Mouse (Mus musculus) MEL (cell line): ENCODE data around the gene Relb. TPM values are rescaled to one million over a fixed set of nuclear protein-coding genes. Genes with fewer than 3 reads are reported as not detected.

Experiments
- DNase-seq: peaks from one replicate; pipeline ENCODE4 v3.0.0; 2011; ENCODE audit warnings: low read depth, low spot score
- H3K27ac ChIP-seq: 2 replicates; pipeline ENCODE4 v1.5.1; 2012; ENCODE audit warnings: low read depth, mild to moderate bottlenecking, control low read depth, low read length, moderate library complexity; ENCODE audit not compliant: control insufficient read depth
- H3K27me3 ChIP-seq, 2 experiments: fragments of 150-350 bp in 1 of 2; sonication (generic) in 1 of 2; 2 replicates each; pipeline ENCODE4 v1.6.1; 2012; ENCODE audit warnings: low read length in 2 of 2, mild to moderate bottlenecking in 2 of 2, improper control_type of control experiment in 1 of 2, moderate library complexity in 1 of 2; ENCODE audit not compliant: insufficient read depth in 2 of 2, control insufficient read depth in 1 of 2
- H3K36me3 ChIP-seq, 2 experiments: 2 replicates each; pipeline ENCODE4 v1.6.1; 2012 to 2014; ENCODE audit warnings: low read length in 2 of 2, improper control_type of control experiment in 1 of 2, inconsistent platforms in 1 of 2, mild to moderate bottlenecking in 1 of 2; ENCODE audit not compliant: insufficient read depth in 2 of 2, control insufficient read depth in 1 of 2
- H3K4me1 ChIP-seq, 2 experiments: fragments of 150-350 bp in 1 of 2; sonication (generic) in 1 of 2; 2 replicates each; pipeline ENCODE4 v1.6.1; 2012; ENCODE audit warnings: low read length in 2 of 2, improper control_type of control experiment in 1 of 2, mild to moderate bottlenecking in 1 of 2; ENCODE audit not compliant: insufficient read depth in 2 of 2, control insufficient read depth in 1 of 2
- H3K4me3 ChIP-seq, 2 experiments: fragments of 150-350 bp in 1 of 2; sonication (generic) in 1 of 2; 2 replicates each; pipeline ENCODE4 v1.5.1; 2012; ENCODE audit warnings: low read depth in 2 of 2, low read length in 2 of 2, mild to moderate bottlenecking in 2 of 2, moderate library complexity in 2 of 2, control low read depth in 1 of 2, improper control_type of control experiment in 1 of 2; ENCODE audit not compliant: control insufficient read depth in 1 of 2, insufficient read depth in 1 of 2
- H3K79me2 ChIP-seq: 2 replicates; pipeline ENCODE4 v1.6.1; 2012; ENCODE audit warnings: mild to moderate bottlenecking, low read length, moderate library complexity; ENCODE audit not compliant: control insufficient read depth, poor library complexity, insufficient read depth
- H3K9ac ChIP-seq: 2 replicates; pipeline ENCODE4 v1.6.1; 2012; ENCODE audit warnings: low read depth, mild to moderate bottlenecking, control low read depth, low read length, moderate library complexity; ENCODE audit not compliant: control insufficient read depth, poor library complexity, severe bottlenecking
- H3K9me3 ChIP-seq: fragments of 150-350 bp; sonication (generic); replicated peaks from 2 replicates; pipeline ENCODE4 v1.6.1; 2012; ENCODE audit warnings: mild to moderate bottlenecking, low read length, improper control_type of control experiment, moderate library complexity; ENCODE audit not compliant: insufficient read depth
- CTCF ChIP-seq, 3 experiments: IDR thresholded peaks in 2 of 3; conservative IDR thresholded peaks in 1 of 3; 2 replicates each; pipeline ENCODE4 v1.5.1; 2011 to 2012; ENCODE audit warnings: low read length in 3 of 3, low read depth in 2 of 3, mild to moderate bottlenecking in 2 of 3, improper control_type of control experiment in 1 of 3, inconsistent platforms in 1 of 3, mixed read lengths in 1 of 3, moderate library complexity in 1 of 3; ENCODE audit not compliant: control insufficient read depth in 1 of 3, insufficient read depth in 1 of 3, poor library complexity in 1 of 3, severe bottlenecking in 1 of 3
- E2F4 ChIP-seq: IDR thresholded peaks from 2 replicates; pipeline ENCODE4 v1.6.1; 2011; ENCODE audit warnings: low read depth, low read length, improper control_type of control experiment, borderline replicate concordance
- EP300 ChIP-seq, 2 experiments: IDR thresholded peaks; 2 replicates each; pipeline ENCODE4 v1.6.1; 2011; ENCODE audit warnings: improper control_type of control experiment in 2 of 2, low read length in 2 of 2, low read depth in 1 of 2, mild to moderate bottlenecking in 1 of 2
- GABPA ChIP-seq: IDR thresholded peaks from 2 replicates; pipeline ENCODE4 v1.6.1; 2012; ENCODE audit warnings: low read depth, mild to moderate bottlenecking, inconsistent platforms, low read length, improper control_type of control experiment, moderate library complexity
- HCFC1 ChIP-seq: IDR thresholded peaks from 2 replicates; pipeline ENCODE4 v1.6.1; 2012; ENCODE audit warnings: low read depth, mild to moderate bottlenecking, inconsistent platforms, low read length, improper control_type of control experiment, moderate library complexity
- KAT2A ChIP-seq: conservative IDR thresholded peaks from 2 replicates; pipeline ENCODE4 v1.6.1; 2012; ENCODE audit warnings: low read depth, low read length, improper control_type of control experiment, inconsistent platforms
- MAX ChIP-seq: IDR thresholded peaks from 2 replicates; pipeline ENCODE4 v1.6.1; 2011; ENCODE audit warnings: low read length, improper control_type of control experiment
- MEF2A ChIP-seq: IDR thresholded peaks from 2 replicates; pipeline ENCODE4 v1.6.1; 2014; ENCODE audit warnings: low read depth, mild to moderate bottlenecking, inconsistent platforms, low read length, improper control_type of control experiment; ENCODE audit not compliant: poor library complexity, insufficient replicate concordance, severe bottlenecking; ENCODE audit errors: extremely low read depth
- MXI1 ChIP-seq: IDR thresholded peaks from 2 replicates; pipeline ENCODE4 v1.6.1; 2011; ENCODE audit warnings: mild to moderate bottlenecking, low read depth, low read length, improper control_type of control experiment
- NELFE ChIP-seq: IDR thresholded peaks from 2 replicates; pipeline ENCODE4 v1.6.1; 2011; ENCODE audit warnings: low read depth, low read length, improper control_type of control experiment
- NRF1 ChIP-seq: IDR thresholded peaks from 2 replicates; pipeline ENCODE4 v1.6.1; 2014; ENCODE audit warnings: low read depth, mild to moderate bottlenecking, inconsistent platforms, low read length, improper control_type of control experiment, moderate library complexity; ENCODE audit not compliant: poor library complexity, insufficient read depth, severe bottlenecking
- POLR2A ChIP-seq, 2 experiments: IDR thresholded peaks; 2 replicates each; pipeline ENCODE4 v1.6.1; 2011 to 2012; ENCODE audit warnings: low read length in 2 of 2, mild to moderate bottlenecking in 2 of 2, control low read depth in 1 of 2, improper control_type of control experiment in 1 of 2, low read depth in 1 of 2, moderate library complexity in 1 of 2; ENCODE audit not compliant: control insufficient read depth in 1 of 2, insufficient read depth in 1 of 2, poor library complexity in 1 of 2
- POLR2AphosphoS2 ChIP-seq: IDR thresholded peaks from 2 replicates; pipeline ENCODE4 v1.6.1; 2011; ENCODE audit warnings: low read length, improper control_type of control experiment
- RAD21 ChIP-seq: IDR thresholded peaks from 2 replicates; pipeline ENCODE4 v1.6.1; 2011; ENCODE audit warnings: mild to moderate bottlenecking, low read depth, low read length, improper control_type of control experiment
- RCOR1 ChIP-seq: IDR thresholded peaks from 2 replicates; pipeline ENCODE4 v1.6.1; 2012; ENCODE audit warnings: low read depth, mild to moderate bottlenecking, inconsistent platforms, low read length, improper control_type of control experiment
- SIN3A ChIP-seq: IDR thresholded peaks from 2 replicates; pipeline ENCODE4 v1.6.1; 2012; ENCODE audit warnings: low read length, improper control_type of control experiment, inconsistent platforms
- SMC3 ChIP-seq: IDR thresholded peaks from 2 replicates; pipeline ENCODE4 v1.6.1; 2011; ENCODE audit warnings: low read depth, low read length, improper control_type of control experiment
- USF1 ChIP-seq: IDR thresholded peaks from 2 replicates; pipeline ENCODE4 v1.6.1; 2014; ENCODE audit warnings: low read depth, mild to moderate bottlenecking, inconsistent platforms, low read length, improper control_type of control experiment, moderate library complexity
- ZNF384 ChIP-seq: IDR thresholded peaks from 2 replicates; pipeline ENCODE4 v1.6.1; 2012; ENCODE audit warnings: low read depth, mild to moderate bottlenecking, inconsistent platforms, low read length, improper control_type of control experiment
- polyA plus RNA-seq, 2 experiments: library from polyadenylated mRNA; stranded (reverse) in 1 of 2; unstranded in 1 of 2; fragments of >175 nt in 1 of 2; fragments of >200 nt in 1 of 2; gene quantifications; 2 replicates each; pipeline versions ENCODE4 v1.2.1 to v1.2.4; 2012; ENCODE audit warnings: low replicate concordance in 2 of 2, low read depth in 1 of 2; ENCODE audit not compliant: insufficient read length in 2 of 2, insufficient read depth in 1 of 2, missing spikeins in 1 of 2
- total RNA-seq: library from RNA; depleted of rRNA; stranded (reverse); fragments of 300-350 nt; gene quantifications from 2 replicates; pipeline ENCODE4 v1.2.3, GENCODE M21; 2012

Gene Relb
- total and polyA plus RNA-seq, 3 experiments = 6.2 to 7.7 TPM; not detected in 1

DNA sequence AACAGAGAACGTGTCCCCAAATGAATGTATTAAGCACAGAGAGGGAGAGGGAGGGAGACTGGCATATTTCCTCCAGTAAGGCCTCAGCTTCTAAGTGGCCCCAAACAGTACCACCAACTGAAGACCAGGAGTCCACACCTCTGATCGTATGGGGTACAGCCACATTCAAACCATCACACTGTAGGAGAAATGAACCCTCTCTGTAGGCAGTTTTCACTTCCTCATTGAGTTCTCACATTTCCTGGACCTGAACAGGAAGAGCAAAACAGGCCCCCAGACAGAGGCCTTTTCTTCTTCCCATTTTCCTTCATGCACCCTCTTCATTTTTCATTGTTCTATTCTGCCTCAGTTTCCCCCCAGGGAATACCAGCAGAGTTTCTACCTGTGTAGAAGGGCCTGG is 38.2 kb upstream of the Relb start:
- H3K27ac ChIP-seq = peak overlapping the region; percentile 0; the same call in 1 of the 2 replicates
- no peaks in the 10 kb centered on the region for H3K27me3 ChIP-seq
- peak; percentile 48 for DNase-seq
- H3K9ac ChIP-seq = no peak overlapping the region
- TF ChIP-seq KAT2A = no peak
- no peak for TF ChIP-seq SIN3A
- TF ChIP-seq POLR2AphosphoS2 = no peak
- no peak for TF ChIP-seq E2F4
- TF ChIP-seq HCFC1 = no peak
- no peak for TF ChIP-seq NELFE
- no peak for TF ChIP-seq GABPA
- no peak for TF ChIP-seq USF1
- TF ChIP-seq NRF1 = no peak
- TF ChIP-seq MAX = no peak
- no peak for TF ChIP-seq POLR2A (IDR thresholded peaks at IDR 0.05; ENCODE audit: control insufficient read depth in 1 of 2, insufficient read depth in 1 of 2, low read depth in 1 of 2, low read length in 2 of 2, poor library complexity in 1 of 2)
- TF ChIP-seq RCOR1 = no peak
- no peak for TF ChIP-seq MXI1
- TF ChIP-seq MEF2A = no peak
- no peak overlapping the region for H3K4me3 ChIP-seq
- peaks cover 23% of the 10 kb centered on the region for H3K79me2 ChIP-seq
- H3K36me3 ChIP-seq = peaks cover 0 to 11% of the 10 kb centered on the region in 2 experiments; a peak in 3 of 4 replicates
- H3K9me3 ChIP-seq = no peaks in the 10 kb centered on the region
- peaks cover 4 to 12% of the 10 kb centered on the region in 2 experiments; a peak in 3 of 4 replicates for H3K4me1 ChIP-seq

GRCm38 (mm10) chr7:19666750-19667149 is 37.5 kb upstream of the Relb start:
- Histone ChIP-seq H3K4me3 (no peak overlapping the region), H3K27ac (no peak overlapping the region)
- peak; percentile 73 for DNase-seq

More at GRCm38 (mm10) chr7:19666750-19667149, 37.5 kb upstream of the Relb start:
- TF ChIP-seq CTCF (IDR thresholded peaks at IDR 0.05 in 2 of 3, conservative IDR thresholded peaks at IDR 0.05 in 1 of 3; ENCODE audit: control insufficient read depth in 1 of 3, insufficient read depth in 1 of 3, low read depth in 2 of 3, low read length in 3 of 3, poor library complexity in 1 of 3, severe bottlenecking in 1 of 3) (peak; percentile 39 to 61 (median 52)), EP300 (IDR thresholded peaks at IDR 0.05; ENCODE audit: low read depth in 1 of 2, low read length in 2 of 2) (no peak), SMC3 (peak; percentile 29; the same call in 1 of the 2 replicates), RAD21 (peak; percentile 41), ZNF384 (peak; percentile 82), NRF1 (no peak)
- Histone ChIP-seq H3K36me3 (peaks cover 0 to 11% of the 10 kb centered on the region in 2 experiments; a peak in 3 of 4 replicates), H3K4me1 (peaks cover 4 to 12% of the 10 kb centered on the region in 2 experiments; a peak in 3 of 4 replicates), H3K9ac (no peak overlapping the region), H3K79me2 (peaks cover 29% of the 10 kb centered on the region), H3K9me3 (no peaks in the 10 kb centered on the region), H3K27me3 (no peaks in the 10 kb centered on the region)
